Mouse (Mus musculus): ENCODE results near the gene Col18a1.

DNA sequence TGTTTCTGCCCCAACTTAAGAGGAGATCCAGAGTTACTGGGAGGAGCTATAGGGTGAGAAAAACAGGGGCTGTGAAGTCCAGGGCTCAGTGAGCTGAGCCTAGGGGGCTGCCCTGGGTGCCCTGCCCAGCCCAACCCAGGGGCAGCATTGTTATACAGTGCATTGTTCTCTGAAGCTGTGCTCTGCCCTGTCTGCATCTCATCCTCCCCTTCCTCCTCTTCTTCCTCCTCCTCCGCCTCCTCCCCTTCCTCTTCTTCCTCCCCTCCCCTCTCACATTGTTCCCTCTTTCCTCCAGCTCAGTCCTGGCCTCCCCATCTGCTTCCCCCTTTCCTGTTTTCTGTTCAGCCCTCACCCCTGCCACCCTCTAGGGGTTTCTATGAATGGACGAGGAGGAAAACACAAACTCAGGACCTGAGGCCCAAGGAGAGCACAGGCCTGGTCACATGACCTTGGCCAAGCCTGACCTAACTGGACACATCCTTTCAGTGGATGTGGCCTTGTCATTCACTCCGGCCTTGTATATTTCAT lies 16.5 kb upstream of the Col18a1 start:
- TF ChIP-seq POLR2A (IDR thresholded peaks at IDR 0.05; ENCODE audit: low read depth, low read length) (no peak), CTCF (IDR thresholded peaks at IDR 0.05; ENCODE audit: extremely low read depth, insufficient read length, insufficient replicate concordance, low read depth, low read length) (no peak)

Data from small intestine, adult 2 months (tissue).